Mouse (Mus musculus) stomach, postnatal 0 days (tissue): Measurements from ENCODE around the gene Cntn5.

Experiments
- CTCF ChIP-seq: IDR thresholded peaks from 2 replicates; pipeline ENCODE4 v1.5.1; 2016; ENCODE audit warnings: antibody characterized with exemption, low read depth, mild to moderate bottlenecking, moderate library complexity
- EP300 ChIP-seq: optimal IDR thresholded peaks from 2 replicates; pipeline ENCODE3; 2016; ENCODE audit warnings: antibody characterized with exemption

DNA sequence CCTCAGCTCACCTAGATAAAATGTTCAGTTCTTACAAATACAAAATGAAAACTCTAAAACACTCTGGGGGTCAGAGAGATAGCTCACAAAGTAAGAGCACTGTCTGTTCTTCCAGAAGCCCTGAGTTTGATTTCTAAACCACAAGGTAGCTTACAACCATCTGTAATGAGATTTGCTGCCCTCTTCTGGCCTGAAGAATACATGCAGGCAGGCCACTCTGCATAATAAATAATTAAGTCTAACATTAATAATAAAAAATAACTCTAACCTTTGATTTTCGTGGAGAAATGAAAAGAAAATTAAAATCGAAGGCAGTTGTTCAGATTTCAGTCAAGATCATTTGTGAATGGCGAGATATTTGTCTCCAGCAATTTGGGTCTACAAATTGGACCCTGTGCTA is 1120.9 kb downstream of the Cntn5 start:
- TF ChIP-seq EP300, result no peak
- peak; percentile 61 for TF ChIP-seq CTCF
